Comparison of ENCODE assay signal across 9 mouse cellular contexts in genomic region chr4:134123680-134124551, GRCm38 (mm10). TPM values are rescaled to one million over a fixed set of nuclear protein-coding genes. Genes with fewer than 3 reads are reported as not detected.
DNase-seq lines count a peak whose midpoint lies in the region; ATAC-seq and TF ChIP-seq lines count a peak whose summit lies in the region.
"Had no signal": no experiment of that assay in that cellular context is flagged by ENCODE, and none has a peak within 500 bp of the region (broad histone marks: within the 10 kb centered on the region; RNA-seq: fewer than 3 reads in every experiment).

No protein-coding gene starts in this region.

- H3K9me3 ChIP-seq in kidney, embryonic 15.5 days (replicated peaks), result no peaks in the 10 kb centered on the region
- H3K9me3 ChIP-seq: embryonic facial prominence, embryonic 15.5 days had no signal

- no peak for TF ChIP-seq POLR2A in liver, adult 2 months (IDR thresholded peaks at IDR 0.05; ENCODE audit: extremely low read depth, insufficient read depth, low read length)

- H3K4me3 ChIP-seq in kidney, embryonic 15.5 days (replicated peaks), result no peak overlapping the region
- no peak overlapping the region for H3K4me3 ChIP-seq in liver, adult 2 months (ENCODE audit: insufficient read depth, low read depth, low read length)
- H3K4me3 ChIP-seq: embryonic facial prominence, embryonic 15.5 days had no signal

- H3K9ac ChIP-seq in kidney, embryonic 15.5 days, result no peak overlapping the region
- H3K9ac ChIP-seq in liver, adult 2 months (ENCODE audit: low read depth, low read length), result no peak overlapping the region
- H3K9ac ChIP-seq: embryonic facial prominence, embryonic 15.5 days had no signal

- H3K27me3 ChIP-seq in kidney, embryonic 15.5 days, result no peaks in the 10 kb centered on the region
- H3K27me3 ChIP-seq in liver, adult 2 months (ENCODE audit: control insufficient read depth, insufficient read depth, low read length), result no peaks in the 10 kb centered on the region
- H3K27me3 ChIP-seq: embryonic facial prominence, embryonic 15.5 days had no signal

- intact Hi-C loops in gastrocnemius, postnatal 36 days (cut with DNase I), result no loop called here

- no peak overlapping the region for H3K27ac ChIP-seq in kidney, embryonic 15.5 days
- H3K27ac ChIP-seq in liver, adult 2 months (replicated peaks; ENCODE audit: insufficient read depth, low read depth, low read length), result no peak overlapping the region
- H3K27ac ChIP-seq: embryonic facial prominence, embryonic 15.5 days had no signal

- WGBS in kidney, embryonic 15.5 days, result 27% methylated on average over 17 of the region's 17 CpGs
- 27% methylated on average over 17 of the region's 17 CpGs for WGBS in liver, adult 2 months

- peaks cover 51% of the 10 kb centered on the region for H3K4me1 ChIP-seq in kidney, embryonic 15.5 days
- no peaks in the 10 kb centered on the region for H3K4me1 ChIP-seq in liver, adult 2 months (ENCODE audit: control insufficient read depth, insufficient read depth, low read length)

- no peak overlapping the region for H3K4me2 ChIP-seq in kidney, embryonic 15.5 days
- H3K4me2 ChIP-seq: embryonic facial prominence, embryonic 15.5 days had no signal

- H3K36me3 ChIP-seq in kidney, embryonic 15.5 days, result 0 out of 2 replicates have a peak, but pooled peaks cover 3% of the 10 kb centered on the region
- no peaks in the 10 kb centered on the region for H3K36me3 ChIP-seq in liver, adult 2 months (ENCODE audit: control insufficient read depth, insufficient read depth, low read length)
- H3K36me3 ChIP-seq: embryonic facial prominence, embryonic 15.5 days had no signal

- TF ChIP-seq CTCF in liver, adult 2 months (IDR thresholded peaks at IDR 0.05; ENCODE audit: low read depth, low read length), result peak; percentile 97

- no peaks in the 10 kb centered on the region for H3K79me2 ChIP-seq in liver, adult 2 months (ENCODE audit: control insufficient read depth, insufficient read depth, low read length)

- peak; percentile 56 to 69 for DNase-seq in kidney, postnatal 4 days
- DNase-seq in adrenal gland, postnatal 36 days, result peak; percentile 68 to 76
- no peak for DNase-seq in liver, adult 2 months (ENCODE audit: extremely low read depth, low read depth, low spot score)
- no peak for DNase-seq in gastrocnemius, postnatal 36 days

- no peak for ATAC-seq in kidney, embryonic 15.5 days (replicated peaks; ENCODE audit: low FRiP score)
- peak; percentile 50 for ATAC-seq in erythroid progenitor cell, adult 5-6 weeks (replicated peaks; ENCODE audit: low FRiP score, poor library complexity, severe bottlenecking)
- ATAC-seq in inflammation-experienced regulatory T-cells, adult 6 months, result peak; percentile 29
- peak; percentile 43; the same call in 1 of the 2 replicates for ATAC-seq in neutrophil, adult 5-6 weeks (ENCODE audit: extremely low read depth, insufficient number of reproducible peaks, low FRiP score, poor library complexity, severe bottlenecking)

RNA-seq across cellular contexts. Expression of gene Sh3bgrl3, which starts 4.7 kb away (rescaled TPM):
- 395 and 412 TPM in 2 replicates for polyA plus RNA-seq in kidney, embryonic 15.5 days (2015; fragmentation: Nextera tagmentation; extraction: Ambion mirVana)
- total RNA-seq in adrenal gland, postnatal 36 days (2021), result 10 to 100 TPM; 66.8 to 86.5 TPM
- 129 and 180 TPM in 2 replicates for total RNA-seq in erythroid progenitor cell, adult 5-6 weeks (2015; ENCODE audit: low replicate concordance)
- total RNA-seq in erythroid progenitor cell, adult 5-6 weeks (2017; ENCODE audit: low replicate concordance), result 22.6 and 67.0 TPM in 2 replicates
- polyA plus RNA-seq in inflammation-experienced regulatory T-cells, adult 6 months (2017; shearing (Covaris generic)), result 1,000 to 10,000 TPM in 2 of 3 experiments, 100 to 1,000 TPM in 1; 884 to 1,358 (median 1,179) TPM
- total RNA-seq in liver, adult 2 months (2014; rRNA removed), result 6.0 and 10.3 TPM in 2 replicates
- 36.6 and 45.0 TPM in 2 replicates for polyA plus RNA-seq in liver, adult 2 months (2012; rRNA removed)
- total RNA-seq in neutrophil, adult 5-6 weeks (2017), result 471 and 477 TPM in 2 replicates
- 10 to 100 TPM; 17.1 to 19.7 TPM for total RNA-seq in gastrocnemius, postnatal 36 days (2021)

RNA-seq across cellular contexts. Expression of gene Ubxn11, which starts 21.5 kb away (rescaled TPM):
- 10.5 and 11.1 TPM in 2 replicates for polyA plus RNA-seq in kidney, embryonic 15.5 days (2015; fragmentation: Nextera tagmentation; extraction: Ambion mirVana)
- 1 to 10 TPM; 5.2 to 8.5 TPM for total RNA-seq in adrenal gland, postnatal 36 days (2021)
- total RNA-seq in erythroid progenitor cell, adult 5-6 weeks (2015; ENCODE audit: low replicate concordance), result not detected in 2 replicates
- 4.5 TPM in 1 of 2 replicates, not detected in the other for total RNA-seq in erythroid progenitor cell, adult 5-6 weeks (2017; ENCODE audit: low replicate concordance)
- 10 to 100 TPM; 36.2 to 54.5 (median 36.5) TPM for polyA plus RNA-seq in inflammation-experienced regulatory T-cells, adult 6 months (2017; shearing (Covaris generic))
- total RNA-seq in liver, adult 2 months (2014; rRNA removed), result 0.09 and 0.34 TPM in 2 replicates
- 0.66 and 1.2 TPM in 2 replicates for polyA plus RNA-seq in liver, adult 2 months (2012; rRNA removed)
- total RNA-seq in neutrophil, adult 5-6 weeks (2017), result 15.0 and 22.1 TPM in 2 replicates
- 1 to 10 TPM; 1.4 to 2.1 TPM for total RNA-seq in gastrocnemius, postnatal 36 days (2021)

RNA-seq across cellular contexts. Expression of gene Cd52, which starts 29.0 kb away (rescaled TPM):
- polyA plus RNA-seq in kidney, embryonic 15.5 days (2015; fragmentation: Nextera tagmentation; extraction: Ambion mirVana), result 12.0 and 12.2 TPM in 2 replicates
- total RNA-seq in adrenal gland, postnatal 36 days (2021), result 10 to 100 TPM; 10.9 to 12.0 TPM
- total RNA-seq in erythroid progenitor cell, adult 5-6 weeks (2015; ENCODE audit: low replicate concordance), result 157 and 288 TPM in 2 replicates
- total RNA-seq in erythroid progenitor cell, adult 5-6 weeks (2017; ENCODE audit: low replicate concordance), result 103 and 211 TPM in 2 replicates
- polyA plus RNA-seq in inflammation-experienced regulatory T-cells, adult 6 months (2017; shearing (Covaris generic)), result 1,000 to 10,000 TPM; 2,728 to 3,832 (median 3,666) TPM
- total RNA-seq in liver, adult 2 months (2014; rRNA removed), result 20.0 and 26.8 TPM in 2 replicates
- 7.6 and 10.4 TPM in 2 replicates for polyA plus RNA-seq in liver, adult 2 months (2012; rRNA removed)
- total RNA-seq in neutrophil, adult 5-6 weeks (2017), result 2,308 and 2,325 TPM in 2 replicates
- 1 to 10 TPM; 1.1 to 1.9 TPM for total RNA-seq in gastrocnemius, postnatal 36 days (2021)

Comparison
In these comparisons a context has a peak if more than half of its experiments do, and no peak if none do; other contexts are left out.
1. DNase-seq: peak in kidney, postnatal 4 days (2 of 2) and adrenal gland, postnatal 36 days (2 of 2); none in liver, adult 2 months (single experiment) and gastrocnemius, postnatal 36 days (0 of 2).